Mouse (Mus musculus) cerebellum, postnatal 4 days (tissue): Measurements from ENCODE around the gene Cdc123.
"Not testable (repeated sequence)": the region's sequence is repeated elsewhere in the genome, so short reads cannot be mapped to it uniquely, and the experiment has no call there.

ENCODE experiments used
- DNase-seq, 2 experiments: peaks; one replicate each; pipeline ENCODE4 v3.0.0; 2022; ENCODE audit warnings: low spot score in 2 of 2, mixed read lengths in 1 of 2

The Cdc123 gene

GRCm38 (mm10) chr2:5844873-5845631 lies at the start of gene Cdc123, which contains the start of gene Nudt5:
Cdc123 (minus strand) TSS chr2:5845164.
Nudt5 (plus strand) TSS chr2:5845019.
- DNase-seq = peak; percentile 62 to 84

GRCm38 (mm10) chr2:5894296-5894695 lies 49.3 kb upstream of the Cdc123 start:
- DNase-seq = no peak

GRCm38 (mm10) chr2:5889412-5889811 lies 44.4 kb upstream of the Cdc123 start:
- DNase-seq = no peak

- no peak for DNase-seq
Observed at GRCm38 (mm10) chr2:5888865-5889264, 43.9 kb upstream of the Cdc123 start.

GRCm38 (mm10) chr2:5877446-5877845 lies 32.5 kb upstream of the Cdc123 start:
- DNase-seq = no peak

GRCm38 (mm10) chr2:5869746-5870145 lies 24.8 kb upstream of the Cdc123 start:
- DNase-seq = no peak

- DNase-seq = no peak
Observed at GRCm38 (mm10) chr2:5867681-5868080, 22.7 kb upstream of the Cdc123 start.

- no peak for DNase-seq
Observed at GRCm38 (mm10) chr2:5862834-5863233, 17.9 kb upstream of the Cdc123 start, which contains the start of gene Gm13199. Gm13199 (minus strand) TSS chr2:5862934.

- no peak for DNase-seq
Observed at GRCm38 (mm10) chr2:5851866-5852265, 6.9 kb upstream of the Cdc123 start.

- DNase-seq = no peak
Observed at GRCm38 (mm10) chr2:5851116-5851515, 6.2 kb upstream of the Cdc123 start.

GRCm38 (mm10) chr2:5845826-5846225 lies 862 bp upstream of the Cdc123 start:
- no peak for DNase-seq

- DNase-seq = no peak
Observed at GRCm38 (mm10) chr2:5844181-5844872, 637 bp downstream of the Cdc123 start.

- DNase-seq = no peak
Observed at GRCm38 (mm10) chr2:5840815-5841214, 4.1 kb downstream of the Cdc123 start.

GRCm38 (mm10) chr2:5825265-5825913 lies 19.6 kb downstream of the Cdc123 start:
- DNase-seq = no peak

GRCm38 (mm10) chr2:5824685-5825084 lies 20.3 kb downstream of the Cdc123 start:
- DNase-seq = no peak

GRCm38 (mm10) chr2:5824213-5824612 lies 20.8 kb downstream of the Cdc123 start:
- DNase-seq = no peak

- DNase-seq = no peak
Observed at GRCm38 (mm10) chr2:5822449-5822848, 22.5 kb downstream of the Cdc123 start.

GRCm38 (mm10) chr2:5821264-5821663 lies 23.7 kb downstream of the Cdc123 start:
- DNase-seq = no peak

GRCm38 (mm10) chr2:5811235-5811782 lies 33.7 kb downstream of the Cdc123 start:
- no peak for DNase-seq

GRCm38 (mm10) chr2:5810036-5810718 lies 34.8 kb downstream of the Cdc123 start:
- DNase-seq = no peak

- DNase-seq = not testable (repeated sequence)
Observed at GRCm38 (mm10) chr2:5806201-5806600, 38.8 kb downstream of the Cdc123 start.

- DNase-seq = no peak
Observed at GRCm38 (mm10) chr2:5805228-5805627, 39.7 kb downstream of the Cdc123 start.
